Mouse (Mus musculus) heart, postnatal 10 days (tissue): ENCODE measurements around the gene Rasal3. TPM values are rescaled to one million over a fixed set of nuclear protein-coding genes. Genes with fewer than 3 reads are reported as not detected.

Experiments used
- DNase-seq, 2 experiments: peaks; one replicate each; pipeline ENCODE4 v3.0.0; 2021
- intact Hi-C: fragments of 180-260 bp; cut with DNase I; formaldehyde crosslinking; loops from one replicate; pipeline ENCODE4 v1.15.1; 2025
- microRNA-seq, 2 experiments: library from miRNA; unstranded; fragments of <30 nt; microRNA quantifications; one replicate each; pipeline ENCODE4 v1.2.0; 2022
- total RNA-seq, 2 experiments: library from RNA; stranded (reverse); gene quantifications; 2 replicates each; pipeline ENCODE4 v1.2.3; 2021

Rasal3 gene
- total RNA-seq, 2 experiments from 2014 or later, result 0.55 to 1.3 TPM

DNA sequence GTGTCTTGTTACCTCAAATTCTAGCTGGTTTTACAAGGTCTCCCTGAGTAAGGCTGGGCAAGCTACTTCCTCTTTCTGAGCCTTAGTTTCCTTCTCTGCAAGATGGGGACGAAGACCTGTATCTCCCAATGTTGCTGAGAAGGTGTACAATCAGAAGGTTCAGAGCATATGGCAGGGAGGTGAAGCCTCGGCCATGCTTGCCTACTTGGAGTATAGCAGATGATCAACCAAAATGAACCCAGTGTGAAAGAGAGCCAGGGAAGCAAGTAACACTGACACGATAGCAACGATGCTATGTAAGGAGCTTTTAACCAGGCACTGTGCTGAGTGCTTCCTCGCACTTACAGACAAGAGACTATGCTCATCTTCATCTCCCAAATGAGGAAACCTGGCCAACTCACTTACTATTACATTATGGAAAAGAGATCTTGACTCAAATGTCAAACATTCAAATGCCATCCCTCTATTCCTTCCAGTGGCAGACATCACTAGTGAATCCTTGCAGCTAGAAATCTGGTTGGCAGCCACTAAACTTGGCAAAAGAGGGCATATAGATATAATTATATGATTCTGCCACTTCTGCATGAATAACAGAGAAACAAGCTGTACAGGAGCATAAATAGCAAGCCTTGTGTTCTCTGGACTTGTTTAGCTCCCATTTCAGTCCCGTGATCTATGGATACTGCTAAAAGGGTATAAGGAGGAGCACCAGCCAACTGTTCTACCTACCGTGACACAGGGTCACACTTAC is 45.0 kb downstream of the Rasal3 start:
- no peak for DNase-seq
- intact Hi-C loops, result no loop called here

DNA sequence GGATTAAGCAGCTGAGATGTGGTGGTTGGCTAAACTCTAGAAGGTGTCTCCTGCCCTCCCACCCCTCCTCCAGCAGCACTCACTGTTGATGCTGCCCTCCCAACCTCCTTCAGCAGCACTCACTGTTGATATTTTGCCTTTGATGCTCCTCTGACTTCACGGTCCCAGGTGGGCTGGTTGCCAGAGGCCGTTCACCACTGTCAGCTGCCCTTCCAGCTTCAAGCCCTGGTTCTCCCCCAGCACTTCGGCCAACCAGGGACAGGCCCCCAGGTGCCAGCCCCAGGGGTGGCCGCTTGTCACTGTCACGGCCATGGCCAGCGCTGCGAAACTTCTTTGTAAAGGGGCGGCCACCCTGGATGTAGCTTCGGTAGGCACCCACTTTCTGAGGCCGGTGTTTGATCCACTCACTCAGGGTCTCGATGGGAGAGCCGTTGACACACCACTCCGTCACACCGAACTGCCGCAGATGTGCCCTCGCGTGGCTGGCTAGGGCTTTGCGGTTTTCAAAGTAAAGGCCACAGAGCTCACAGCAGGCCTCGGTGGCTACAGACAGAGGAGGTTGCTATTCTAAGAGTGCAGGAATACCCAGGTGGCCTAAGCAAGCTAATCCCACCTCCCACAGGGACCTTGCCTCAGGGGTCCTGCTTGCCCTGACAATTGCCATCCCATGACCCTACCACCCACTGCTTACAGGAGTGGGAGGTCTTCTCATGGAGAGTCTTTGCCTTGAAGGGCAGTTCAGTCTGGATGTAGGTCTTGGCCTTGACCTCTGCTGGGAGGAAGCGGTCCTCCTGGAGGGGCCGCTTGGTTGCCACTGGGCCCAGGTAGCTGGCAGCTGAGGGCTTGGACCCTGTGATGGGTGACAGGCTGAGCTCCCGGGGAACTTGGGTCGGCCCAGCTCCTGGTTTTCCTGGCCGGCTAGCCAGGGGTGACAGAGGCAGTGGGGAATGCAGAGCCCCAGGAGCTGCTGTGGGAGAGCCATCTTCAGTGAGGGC is 46.3 kb downstream of the Rasal3 start:
- DNase-seq, result no peak
- intact Hi-C loops, result no loop called here

DNA sequence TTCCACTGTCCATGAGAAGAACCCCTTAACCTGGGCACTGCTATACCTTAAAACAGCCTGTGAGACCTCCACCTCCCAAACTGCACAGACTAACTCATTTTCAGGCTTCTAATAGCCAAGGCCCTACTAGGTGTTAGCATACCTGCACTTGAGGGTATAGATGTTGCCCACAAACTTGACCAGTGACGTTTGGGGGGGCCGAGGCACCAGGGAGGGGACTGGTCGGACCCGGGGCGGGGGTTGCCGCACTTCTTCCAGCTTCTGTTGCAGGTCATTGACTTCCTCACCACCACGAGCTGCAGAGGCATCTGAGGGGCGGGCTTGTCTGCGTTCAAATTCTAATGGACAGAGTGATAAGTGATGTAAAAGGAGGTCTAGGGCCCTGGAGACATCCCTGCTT is 47.1 kb downstream of the Rasal3 start:
- intact Hi-C loops, result no loop called here
- DNase-seq, result no peak

DNA sequence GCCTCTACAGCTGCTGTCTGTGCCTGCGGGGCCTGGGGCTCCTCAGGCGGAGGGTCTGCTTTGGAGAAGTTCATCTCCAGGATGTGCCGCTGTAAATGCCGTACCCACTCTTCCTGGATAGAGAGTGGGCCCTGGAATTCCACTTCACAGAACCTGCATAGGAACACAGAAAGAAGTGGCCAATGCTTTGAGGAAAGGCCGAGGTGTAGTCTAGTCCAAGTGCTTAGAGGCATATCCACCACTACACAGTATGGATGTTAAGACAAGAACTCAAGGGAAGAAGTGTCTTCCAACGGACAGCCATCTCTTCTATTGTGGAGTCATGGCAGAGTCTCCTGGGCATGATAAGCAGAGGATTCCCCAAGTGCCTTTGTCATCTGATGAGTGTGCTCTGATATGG is 48.4 kb downstream of the Rasal3 start:
- DNase-seq, result no peak
- intact Hi-C loops, result no loop called here

DNA sequence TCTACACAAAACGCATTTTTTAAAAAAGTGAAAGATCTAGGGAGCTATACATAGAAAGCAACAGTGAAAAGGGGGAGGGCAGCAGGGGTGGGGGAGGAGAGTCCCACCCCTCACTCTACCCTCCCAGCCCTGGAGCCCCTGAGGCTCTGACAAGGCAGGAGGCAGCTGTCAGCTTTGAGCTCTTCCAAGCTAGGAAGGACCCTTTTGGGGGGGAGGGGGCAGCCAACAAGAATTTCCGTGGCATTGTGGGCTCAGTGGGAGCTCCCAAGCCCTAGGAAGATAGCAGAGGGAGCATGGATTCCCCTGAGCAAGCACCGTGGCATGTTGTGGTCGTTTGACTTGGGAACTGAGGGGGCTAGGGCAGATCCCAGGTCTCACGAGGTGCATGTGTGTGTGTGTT is 49.2 kb downstream of the Rasal3 start:
- no peak for DNase-seq
- intact Hi-C loops, result no loop called here

DNA sequence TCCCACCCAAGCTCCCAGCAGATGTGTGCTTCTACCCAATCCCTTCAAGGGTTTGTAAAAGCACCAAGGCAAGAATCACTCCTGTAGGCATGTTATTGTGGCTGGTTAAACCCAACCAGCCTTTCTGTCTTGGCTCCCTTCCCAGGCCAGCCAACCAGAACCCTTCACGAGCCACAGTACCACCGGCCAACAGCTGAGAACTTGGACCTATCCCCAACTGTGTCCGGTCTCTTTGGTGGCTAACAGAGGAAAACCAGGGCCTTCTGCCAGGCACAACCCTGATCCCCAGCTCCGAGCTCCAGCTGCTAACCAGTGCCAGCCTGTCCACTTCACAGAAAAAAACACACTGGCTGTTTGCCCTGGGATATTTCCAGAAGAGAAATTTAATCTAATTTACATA is 49.7 kb downstream of the Rasal3 start:
- intact Hi-C loops, result no loop called here
- DNase-seq, result peak; percentile 78 to 84

DNA sequence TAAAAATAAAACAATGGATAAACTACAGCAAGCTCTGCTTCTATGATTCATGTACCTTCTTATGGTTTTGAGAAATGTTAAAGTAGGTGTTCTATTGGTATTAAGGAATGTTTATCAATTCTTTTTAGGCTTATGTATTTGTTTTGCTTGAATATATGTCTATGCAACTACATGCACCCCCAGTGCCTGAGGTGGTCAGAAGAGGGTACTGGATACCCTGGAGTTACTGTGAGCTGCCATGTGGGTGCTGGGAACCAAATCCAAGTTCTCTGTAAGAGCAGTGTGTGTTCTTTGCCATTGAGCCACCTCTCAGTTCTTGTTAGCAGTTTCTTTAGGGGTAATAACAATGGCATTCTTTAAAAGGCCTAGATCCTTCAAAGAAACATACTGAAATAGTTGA is 51.7 kb downstream of the Rasal3 start:
- intact Hi-C loops, result no loop called here

DNA sequence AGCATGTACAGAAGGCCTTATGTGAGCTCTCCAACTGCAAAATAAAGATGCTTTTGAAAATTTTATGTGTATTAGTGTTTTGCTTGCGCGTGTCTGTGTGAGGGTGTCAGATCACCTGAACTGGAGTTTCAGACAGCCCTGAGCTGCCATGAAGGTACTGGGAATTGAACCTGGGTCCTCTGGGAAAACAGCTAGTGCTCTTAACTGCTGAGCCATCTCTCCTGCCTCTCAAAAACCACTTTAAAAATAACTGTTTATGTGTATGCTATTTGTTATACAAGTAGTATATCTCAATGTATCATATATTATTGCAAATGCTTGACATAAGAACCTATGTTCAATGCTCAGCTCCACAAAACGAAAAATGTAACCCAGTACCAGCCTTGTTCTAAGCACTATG is 52.1 kb downstream of the Rasal3 start:
- no peak for DNase-seq
- intact Hi-C loops, result no loop called here

More for the DNA sequence above, 51.7 kb downstream of the Rasal3 start:
- DNase-seq, result no peak

DNA sequence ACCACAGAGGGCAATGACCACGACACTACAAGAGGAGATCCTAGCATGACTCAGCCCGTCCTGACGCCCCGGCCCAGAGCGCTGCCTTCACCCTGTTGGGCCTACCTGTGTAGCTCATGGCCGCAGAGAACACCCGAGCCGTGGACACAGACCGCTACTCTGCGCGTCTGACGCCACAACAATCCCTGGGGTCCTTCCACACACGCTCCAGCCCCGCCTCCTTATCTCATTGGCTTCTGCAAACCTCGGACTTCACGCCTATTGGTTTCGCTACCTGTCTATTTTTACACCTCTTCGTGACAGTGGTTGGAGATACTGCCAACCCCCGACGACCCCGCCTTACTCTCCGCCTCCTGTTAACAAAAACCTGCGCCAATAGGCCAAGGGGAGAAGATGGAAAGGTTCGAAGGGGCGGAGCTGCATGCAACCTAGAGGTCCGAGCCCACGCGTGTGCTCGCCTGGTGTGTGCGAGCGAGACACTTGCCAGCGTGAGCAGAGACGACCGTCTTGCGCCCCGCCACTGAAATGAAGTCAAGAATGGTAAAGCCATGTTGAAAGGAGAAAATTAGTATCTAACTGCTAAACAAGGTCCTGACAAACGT is 52.9 kb downstream of the Rasal3 start, which contains the start of gene Akap8l:
Gene Akap8l, minus strand, starts transcription at position 226 of the 602 bp plus-strand sequence.
- intact Hi-C loops, result no loop called here
- peak; percentile 99 for DNase-seq

DNA sequence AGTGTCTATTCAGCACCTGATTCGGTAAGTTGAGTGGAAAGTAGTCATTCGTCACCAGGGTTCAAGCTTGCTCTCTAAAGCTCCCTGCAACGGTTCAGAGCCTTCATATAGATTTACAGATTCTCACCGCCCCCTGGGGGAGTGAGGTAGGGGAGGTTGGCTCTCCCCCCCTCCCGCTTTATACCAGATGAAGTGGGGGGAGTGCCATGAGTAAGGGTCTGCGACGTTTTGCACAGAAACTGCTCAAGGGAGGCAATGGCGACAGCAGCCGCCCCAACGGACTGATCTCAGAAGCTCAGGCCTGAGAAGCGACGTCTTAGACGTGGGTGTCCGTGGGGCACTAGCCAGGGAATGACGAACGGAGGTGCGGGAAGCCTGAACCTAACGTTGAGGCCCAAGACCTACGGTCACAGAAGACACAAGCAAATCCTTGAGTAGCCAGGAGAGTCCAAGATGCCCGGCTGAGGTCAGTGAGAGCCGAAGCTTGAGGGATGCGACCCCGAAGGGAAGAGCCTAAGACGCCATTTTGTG is 53.5 kb downstream of the Rasal3 start:
- no peak for DNase-seq
- intact Hi-C loops, result loop anchor here (1.0 to 2.0 kb wide), 4 partner anchors 37 to 144 kb away; no protein-coding TSS in a partner anchor

DNA sequence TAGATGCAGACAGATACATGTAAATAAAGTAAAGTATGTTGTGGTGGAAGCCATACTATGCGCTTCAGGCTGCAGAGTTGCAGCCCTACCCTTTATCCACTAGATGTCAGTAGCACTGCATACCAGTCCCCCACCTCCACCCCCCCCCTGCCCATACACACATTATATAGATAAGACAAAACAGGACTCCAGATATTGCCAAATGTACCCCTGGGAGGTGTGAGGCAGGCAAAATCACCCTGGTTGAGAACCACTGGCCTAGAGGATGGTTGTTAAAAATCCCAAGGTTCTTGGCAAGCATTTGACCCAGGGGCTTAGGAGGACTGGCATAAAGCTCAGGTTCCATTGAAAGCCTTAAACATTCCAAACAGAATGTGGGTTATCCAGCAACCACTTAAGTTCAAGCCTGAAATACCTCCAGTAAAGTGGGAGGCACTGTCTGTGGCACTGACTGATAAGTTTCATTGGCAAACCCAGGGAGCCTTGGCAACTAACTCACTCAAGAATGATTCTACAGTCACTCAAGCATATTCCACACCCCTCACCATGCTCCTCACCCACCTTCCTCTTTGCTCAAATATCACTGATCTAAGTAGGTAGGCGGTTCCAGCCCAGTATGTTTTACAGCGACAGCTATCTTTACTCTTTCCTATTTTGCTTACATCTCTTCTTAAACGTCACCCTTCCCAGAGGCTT is 54.2 kb downstream of the Rasal3 start:
- DNase-seq, result peak; percentile 48 to 54
- intact Hi-C loops, result loop anchor here (1.0 to 2.0 kb wide), 4 partner anchors 38 to 145 kb away; no protein-coding TSS in a partner anchor

DNA sequence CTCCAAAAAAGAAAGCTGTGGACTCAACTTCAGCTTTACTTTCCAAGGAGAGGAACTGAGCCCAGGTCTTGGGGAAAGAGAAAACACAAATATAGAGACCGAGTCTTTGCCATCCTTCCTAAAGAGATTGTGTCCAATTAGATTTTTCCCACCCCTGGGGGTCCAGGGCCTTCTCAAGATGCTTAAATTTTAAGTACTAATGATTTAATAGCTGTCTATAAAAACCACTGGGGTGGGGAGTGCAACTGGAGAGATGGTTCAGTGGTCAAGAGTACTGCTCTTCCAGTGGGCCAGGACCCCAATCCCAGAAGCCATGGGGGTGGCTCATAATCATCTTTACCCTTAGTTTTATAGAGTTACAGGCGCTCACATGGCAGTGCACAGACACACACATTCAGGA is 55.0 kb downstream of the Rasal3 start:
- intact Hi-C loops, result loop anchor here (2.0 kb wide), 2 partner anchors 38 to 136 kb away; no protein-coding TSS in a partner anchor
- DNase-seq, result no peak

DNA sequence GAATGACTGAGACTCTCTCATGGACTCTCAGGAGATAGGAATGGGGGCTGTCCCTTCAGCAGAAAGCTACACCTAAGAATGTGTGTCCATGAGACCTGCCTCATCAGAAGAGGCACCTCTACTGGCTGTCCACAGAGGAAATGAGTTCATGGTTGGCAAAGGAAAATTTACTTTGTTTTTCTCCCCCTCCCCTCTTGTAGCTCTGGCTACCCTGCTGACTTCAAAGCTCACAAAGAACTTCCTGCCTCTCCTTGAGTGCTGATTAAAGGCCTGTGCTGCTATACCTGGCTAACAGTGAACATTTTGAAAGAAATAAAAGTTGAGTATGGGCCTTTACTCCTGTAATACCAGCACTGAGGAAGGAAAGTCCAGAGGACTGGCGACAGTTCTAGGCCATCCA is 62.3 kb downstream of the Rasal3 start:
- no peak for DNase-seq

More for the DNA sequence above, 62.3 kb downstream of the Rasal3 start:
- intact Hi-C loops, result no loop called here

Small RNA genes within 50 kb of the gene (microRNA-seq; reads per million reads assigned to microRNA genes)
- 0 reads per million in 2 experiments for gene Gm22201

Other genes with a start within 250 kb of the Rasal3 start
- gene Notch3, start 236.7 kb downstream of the Rasal3 start, total RNA-seq, result 10 to 100 TPM; 57.6 to 65.3 TPM
- gene Ephx3, start 214.0 kb downstream of the Rasal3 start, total RNA-seq, result under 1 TPM; 0.53 to 0.77 TPM
- 10 to 100 TPM; 75.4 to 77.0 TPM for gene Brd4, start 118.9 kb downstream of the Rasal3 start, total RNA-seq
- gene Akap8, start 82.3 kb downstream of the Rasal3 start, total RNA-seq, result 10 to 100 TPM; 62.0 to 72.8 TPM
- 10 to 100 TPM; 46.6 to 51.8 TPM for gene Akap8l, start 53.0 kb downstream of the Rasal3 start, total RNA-seq
- 10 to 100 TPM; 29.5 to 30.7 TPM for gene Wiz, start 14.1 kb downstream of the Rasal3 start, total RNA-seq
- under 1 TPM in 1 of 2 experiments, not detected in 1; 0.29 TPM for gene Pglyrp2, start 20.6 kb upstream of the Rasal3 start, total RNA-seq
- gene Cyp4f39, start 49.1 kb upstream of the Rasal3 start, total RNA-seq, result under 1 TPM; 0.24 to 0.74 TPM
- gene Cyp4f17, start 102.5 kb upstream of the Rasal3 start, total RNA-seq, result 1 to 10 TPM; 6.4 to 6.8 TPM
- gene Cyp4f16, start 133.0 kb upstream of the Rasal3 start, total RNA-seq, result 10 to 100 TPM in 1 of 2 experiments, 1 to 10 TPM in 1; 8.3 to 12.2 TPM
- not detected for gene Cyp4f37, start 217.7 kb upstream of the Rasal3 start, total RNA-seq